In genomic region chr3:144462679-144463078, GRCm38 (mm10) we compare ENCODE assay signal across 16 mouse cellular contexts.
"Had no signal": no experiment of that assay in that cellular context is flagged by ENCODE, and none has a peak within 500 bp of the region (broad histone marks: within the 10 kb centered on the region; RNA-seq: fewer than 3 reads in every experiment).

No protein-coding gene starts in this region.

- H3K27ac ChIP-seq: limb, embryonic 12.5 days; limb, embryonic 15.5 days; liver, embryonic 14.5 days; lung, embryonic 15.5 days; stomach, postnatal 0 days had no signal

- H3K9ac ChIP-seq: limb, embryonic 12.5 days; limb, embryonic 15.5 days; liver, embryonic 14.5 days; liver, postnatal 0 days; lung, embryonic 15.5 days had no signal

- H3K27me3 ChIP-seq: limb, embryonic 12.5 days; limb, embryonic 15.5 days; lung, embryonic 15.5 days had no signal

- H3K4me2 ChIP-seq: limb, embryonic 12.5 days; limb, embryonic 15.5 days; liver, embryonic 11.5 days; lung, embryonic 15.5 days; midbrain, embryonic 11.5 days had no signal

- ATAC-seq: liver, postnatal 0 days had no signal

- H3K36me3 ChIP-seq: lung, embryonic 15.5 days had no signal

- DNase-seq: kidney, adult 9 months; kidney, postnatal 14 days; kidney, postnatal 4 days; left cerebral cortex, postnatal 4 days; liver, postnatal 0 days; lung, postnatal 14 days; lung, postnatal 4 days; midbrain, embryonic 14.5 days; thymus, postnatal 25 days had no signal

- H3K9me3 ChIP-seq: limb, embryonic 12.5 days; limb, embryonic 15.5 days; lung, embryonic 15.5 days had no signal

- H3K4me3 ChIP-seq: limb, embryonic 12.5 days; limb, embryonic 15.5 days; lung, embryonic 15.5 days had no signal
